Mouse (Mus musculus) midbrain, embryonic 16.5 days (tissue): ENCODE measurements around the gene Gm4924. TPM values are rescaled to one million over a fixed set of nuclear protein-coding genes. Genes with fewer than 3 reads are reported as not detected.

Experiments used
- polyA plus RNA-seq: library from polyadenylated mRNA; unstranded; fragments of >200 nt; fragmentation: Nextera tagmentation; extraction: Ambion mirVana; gene quantifications from 2 replicates; pipeline ENCODE4 v1.2.1, GENCODE M21; 2015

The Gm4924 gene
- polyA plus RNA-seq, 1 experiment from 2014 or later, result 14.5 TPM

Other genes with a start within 250 kb of the Gm4924 start
- 9.8 and 11.0 TPM in 2 replicates for gene AU041133, start 226.2 kb upstream of the Gm4924 start, polyA plus RNA-seq
- gene Zfp938, start 113.0 kb upstream of the Gm4924 start, polyA plus RNA-seq, result 29.9 and 33.0 TPM in 2 replicates
- gene 4932415D10Rik, start 37.7 kb upstream of the Gm4924 start, polyA plus RNA-seq, result not detected in 2 replicates
- gene Gm1553, start 138.4 kb downstream of the Gm4924 start, polyA plus RNA-seq, result not detected in 2 replicates